Mouse (Mus musculus): ENCODE measurements around the gene Ctrc.
"Not testable (repeated sequence)": the region's sequence is repeated elsewhere in the genome, so short reads cannot be mapped to it uniquely, and the experiment has no call there.

Ctrc gene

DNA sequence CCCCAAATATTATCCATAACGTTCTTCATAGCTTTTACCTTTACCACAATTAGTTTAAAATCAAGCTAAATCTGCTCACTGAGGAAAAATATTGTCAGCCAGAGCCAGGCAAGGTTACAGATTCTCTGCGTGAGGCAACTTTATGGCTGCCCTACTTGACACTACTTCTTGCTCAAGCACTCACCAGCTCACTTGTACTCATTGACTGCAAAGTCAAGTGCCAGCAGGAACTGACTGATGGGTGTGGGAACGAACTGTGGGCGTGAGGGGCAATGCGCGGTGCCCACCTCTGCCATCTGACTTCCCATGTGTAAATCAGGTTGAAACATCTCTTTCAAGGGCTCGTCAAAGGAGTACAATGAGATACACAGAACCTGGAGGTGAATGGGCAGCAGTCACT is 58.7 kb downstream of the Ctrc start:
- DNase-seq (ENCODE audit: low spot score in 2 of 2) = no peak

DNA sequence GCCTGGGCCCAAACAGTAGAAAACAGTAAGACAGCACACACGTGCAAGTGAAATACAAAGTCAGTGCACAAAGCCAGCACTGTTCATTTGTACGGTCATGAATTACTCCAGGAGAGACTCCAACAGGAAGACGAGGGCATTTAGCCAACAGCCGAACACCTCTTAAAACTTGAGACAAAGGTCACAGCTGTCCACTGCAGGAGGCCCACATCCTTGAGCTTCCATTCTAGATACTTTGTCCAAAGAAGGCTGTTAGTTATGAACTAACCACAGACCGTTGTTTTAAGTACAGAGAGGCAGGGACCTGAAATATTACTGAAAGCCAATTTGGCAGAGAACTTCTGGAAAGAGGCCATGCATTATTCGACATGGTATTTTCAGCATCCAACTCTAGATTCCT is 59.1 kb downstream of the Ctrc start:
- DNase-seq (ENCODE audit: low spot score in 2 of 2) = no peak

DNA sequence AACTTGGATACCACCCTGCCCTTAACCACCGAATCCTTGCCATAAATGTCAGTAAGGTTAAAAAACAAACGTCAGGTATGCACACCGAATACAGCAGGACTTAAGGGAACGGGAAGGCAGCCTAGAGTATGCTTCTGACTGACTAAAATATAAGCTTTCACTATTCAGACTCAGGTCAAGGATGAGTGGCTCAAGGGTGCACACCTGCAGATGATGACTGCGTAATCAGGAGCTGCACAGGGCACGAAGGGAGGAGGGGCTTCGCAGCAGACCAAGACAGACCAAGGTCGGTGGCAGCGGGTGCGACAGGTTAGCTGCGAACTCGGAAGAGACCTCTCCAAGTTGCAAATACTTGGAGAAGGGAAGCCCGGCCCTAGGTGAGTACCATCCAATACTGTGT is 60.0 kb downstream of the Ctrc start:
- DNase-seq (ENCODE audit: low spot score in 2 of 2) = no peak

DNA sequence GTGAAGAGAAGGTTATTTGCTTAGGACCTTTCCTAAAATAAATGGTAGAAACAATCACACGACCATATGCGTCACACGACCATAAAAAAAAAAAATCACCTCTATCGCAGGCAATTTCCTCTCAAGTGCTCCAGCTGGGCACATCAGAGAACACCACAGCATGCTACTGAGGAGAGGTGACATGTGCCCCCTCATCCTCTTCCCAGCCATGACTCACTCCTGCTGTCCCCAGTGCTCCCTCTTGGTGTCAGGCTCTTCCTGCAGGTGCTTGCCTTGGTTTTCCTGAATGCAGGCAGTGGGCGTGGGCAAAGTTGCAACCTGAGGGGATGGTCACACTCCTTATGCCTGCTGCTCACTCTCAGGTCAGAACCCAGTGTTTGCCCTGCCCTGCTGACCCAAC is 61.3 kb downstream of the Ctrc start:
- no peak for DNase-seq (ENCODE audit: low spot score in 2 of 2)

DNA sequence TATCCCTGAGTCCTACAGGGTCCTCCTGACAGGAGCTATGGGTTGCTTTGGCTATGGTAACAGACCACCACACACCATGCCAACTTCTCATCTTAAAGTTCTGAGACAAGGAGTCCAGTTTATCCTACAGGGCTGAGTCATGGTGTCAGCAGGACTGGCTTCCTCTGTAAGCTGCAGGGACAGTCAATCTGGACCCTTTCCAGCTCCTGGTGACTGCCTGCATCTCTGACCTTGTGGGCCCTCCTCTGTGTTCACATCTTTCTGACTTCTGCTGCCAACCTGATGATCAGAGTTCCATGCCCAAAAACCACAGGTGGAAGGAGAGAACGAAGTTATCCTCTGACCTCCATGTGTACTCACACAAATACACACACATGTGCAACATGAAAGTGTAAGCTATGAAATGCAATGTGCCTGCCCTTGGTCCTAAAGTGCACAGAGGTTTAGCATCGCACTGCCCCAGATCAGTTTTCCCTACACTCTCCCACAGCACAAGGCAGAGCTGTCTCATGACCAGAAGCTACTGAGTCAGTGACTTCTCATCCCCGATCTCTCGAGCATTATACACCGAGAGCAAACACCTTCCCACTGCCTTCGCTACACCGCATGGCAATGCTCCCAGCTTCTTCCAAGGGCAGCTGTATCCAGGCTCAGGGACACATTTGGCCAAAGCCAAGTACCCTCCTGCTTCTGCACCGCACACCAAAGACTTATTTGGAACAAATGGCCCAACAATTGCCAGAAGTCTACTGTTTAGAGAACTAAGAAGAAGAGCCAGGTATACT is 64.8 kb downstream of the Ctrc start:
- no peak for DNase-seq (ENCODE audit: low spot score in 2 of 2)

DNA sequence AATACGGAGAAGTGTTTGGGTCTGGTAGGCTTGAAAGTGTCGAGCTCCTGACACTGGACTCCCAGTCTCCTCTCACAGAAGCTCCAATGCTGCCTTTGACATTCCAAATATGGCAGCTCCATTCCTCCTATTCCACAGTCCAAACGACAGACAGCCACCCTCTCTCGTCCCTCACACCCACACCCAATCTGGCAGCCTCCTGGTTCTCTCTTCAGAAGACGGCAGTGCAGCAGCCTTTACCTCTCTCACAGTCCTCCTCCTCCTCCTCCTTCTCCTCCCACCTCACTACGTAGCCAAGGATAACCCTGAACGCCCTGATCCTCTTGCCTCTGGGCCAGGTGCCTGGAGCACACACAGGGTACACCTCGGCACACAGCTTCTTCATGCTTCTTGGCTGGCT is 66.3 kb downstream of the Ctrc start:
- peak; percentile 55 to 69 for DNase-seq (ENCODE audit: low spot score in 2 of 2)

DNA sequence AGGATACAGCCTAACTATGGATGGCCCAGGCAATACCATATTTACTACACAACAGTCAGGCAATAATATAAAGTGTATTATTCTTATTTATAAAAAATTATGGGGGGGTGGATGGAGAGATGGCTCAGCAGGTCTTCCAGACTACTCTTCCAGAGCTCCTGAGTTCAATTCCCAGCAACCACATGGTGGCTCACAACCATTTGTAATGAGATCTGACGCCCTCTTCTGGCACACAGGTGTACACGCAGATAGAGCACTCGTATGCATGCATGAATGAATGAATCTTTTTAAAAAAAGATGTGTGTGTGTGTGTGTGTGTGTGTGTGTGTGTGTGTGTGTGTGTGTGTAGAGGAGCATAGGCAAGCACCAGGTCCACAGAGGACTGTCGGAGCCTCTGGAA is 73.1 kb downstream of the Ctrc start:
- DNase-seq (ENCODE audit: low spot score in 2 of 2) = not testable (repeated sequence)

DNA sequence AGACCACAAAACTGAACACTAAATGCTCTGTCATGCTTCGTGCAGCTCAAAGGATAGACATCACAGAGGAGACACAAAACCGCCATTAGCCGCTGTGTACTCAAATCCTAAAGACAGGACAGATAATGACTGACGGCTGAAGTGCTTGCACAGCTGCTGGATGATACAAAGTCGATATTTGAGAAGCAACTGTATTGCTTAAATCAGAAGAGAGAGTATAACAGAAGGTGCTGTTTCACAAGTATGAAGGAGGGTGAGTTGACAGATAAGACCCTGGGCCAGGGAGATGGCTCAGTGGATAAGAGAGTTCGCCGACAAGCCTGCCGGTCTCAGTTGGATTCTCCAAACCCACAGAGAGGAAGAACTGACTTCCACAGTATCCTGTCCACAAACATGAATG is 74.3 kb downstream of the Ctrc start:
- no peak for DNase-seq (ENCODE audit: low spot score in 2 of 2)

DNA sequence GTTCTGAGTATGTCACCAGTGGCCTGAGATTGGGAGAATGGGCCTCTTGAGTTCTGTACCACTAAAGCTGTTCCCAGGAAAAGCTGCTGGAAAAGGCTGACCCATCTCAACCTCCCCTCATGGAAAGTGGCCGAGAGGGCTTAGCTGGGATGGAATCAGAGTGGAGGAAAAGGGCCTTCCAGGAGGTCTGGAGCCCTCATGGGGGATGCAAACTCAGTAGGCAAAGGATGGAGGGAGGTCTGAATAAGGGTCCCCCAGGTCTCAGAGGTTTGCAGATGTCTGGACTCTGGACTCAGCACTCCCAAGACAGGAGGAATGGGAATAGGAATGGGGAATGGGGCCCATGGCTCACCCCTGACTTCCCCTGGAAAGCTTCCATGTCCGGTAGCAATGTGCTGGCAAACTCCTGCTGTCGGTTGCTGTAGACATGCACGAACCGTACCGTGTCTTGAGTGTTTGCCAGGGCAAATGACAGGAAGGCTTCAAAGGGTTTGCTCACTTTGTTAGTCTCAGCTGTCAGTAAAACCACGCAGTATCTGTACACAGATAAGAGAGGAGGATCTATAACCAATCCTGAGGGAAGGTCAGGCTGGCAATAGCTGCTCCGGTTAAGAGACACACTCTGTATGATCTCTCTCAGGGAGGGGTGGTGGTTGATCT is 76.5 kb downstream of the Ctrc start:
- no peak for DNase-seq (ENCODE audit: low spot score in 2 of 2)

DNA sequence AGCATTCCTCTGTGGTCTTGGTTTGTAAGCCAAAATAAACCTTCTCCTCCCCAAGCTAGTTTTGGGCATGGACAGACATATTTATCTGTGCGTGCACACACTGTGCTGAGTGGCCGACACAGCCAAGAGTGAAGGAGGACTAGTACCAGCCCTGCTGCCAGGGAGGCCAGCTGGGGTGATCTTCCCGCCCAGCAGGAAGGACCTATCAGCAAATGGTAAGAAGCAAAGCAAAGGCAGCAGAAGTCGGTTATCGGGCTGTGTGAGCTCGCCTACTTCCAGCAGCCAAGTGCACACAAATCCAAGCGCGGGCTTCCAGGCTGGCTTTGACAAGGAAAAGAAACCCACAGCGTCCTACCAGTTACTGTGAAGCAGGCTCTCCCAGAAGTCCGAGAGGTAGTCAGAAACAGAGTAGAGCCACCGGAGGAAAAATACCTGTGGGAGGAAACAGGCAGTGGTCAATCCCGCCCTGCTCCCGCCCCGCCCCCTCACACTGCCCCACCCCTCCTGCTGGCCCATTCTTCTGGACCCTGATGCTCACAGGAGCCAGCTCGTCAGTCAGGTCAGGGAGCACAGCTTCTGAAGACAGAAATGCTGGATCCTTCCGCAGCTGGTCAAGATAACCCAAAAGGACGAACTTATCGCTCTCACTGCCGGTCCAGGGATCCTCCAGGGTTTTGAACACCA is 78.7 kb downstream of the Ctrc start:
- no peak for DNase-seq (ENCODE audit: low spot score in 2 of 2)

DNA sequence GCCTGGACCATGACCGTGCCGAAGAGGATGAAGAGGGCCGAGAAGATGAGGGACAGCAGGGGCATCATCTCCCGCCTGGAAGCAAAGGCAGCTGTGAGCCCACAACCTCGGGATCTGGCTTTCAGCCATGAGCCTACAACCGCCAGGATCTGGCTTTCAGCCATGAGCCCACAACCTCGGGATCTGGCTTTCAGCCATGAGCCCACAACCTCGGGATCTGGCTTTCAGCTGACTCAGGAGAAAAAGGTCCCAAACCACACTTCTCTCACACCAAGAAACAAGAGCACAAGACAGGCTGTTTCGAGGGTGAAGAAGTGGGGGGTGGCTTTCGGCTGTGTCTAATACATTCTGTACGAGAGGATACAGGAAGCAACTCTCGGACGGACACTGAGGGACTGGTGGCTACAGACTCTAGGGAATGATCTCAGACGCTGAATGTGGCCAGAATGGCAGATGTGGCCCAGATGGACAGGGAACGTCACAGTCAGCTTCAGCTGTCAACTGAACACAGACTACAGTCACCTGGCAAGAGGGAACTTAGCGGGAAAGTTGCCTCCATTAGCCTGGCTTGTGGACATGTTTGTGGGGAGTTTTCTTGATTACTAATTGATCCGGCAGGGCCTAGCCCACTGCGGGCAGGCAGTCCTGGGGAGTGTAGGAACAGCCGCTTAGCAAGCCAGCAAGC is 79.3 kb downstream of the Ctrc start:
- DNase-seq (ENCODE audit: low spot score in 2 of 2) = peak in 1 of 2 experiments; percentile 57

DNA sequence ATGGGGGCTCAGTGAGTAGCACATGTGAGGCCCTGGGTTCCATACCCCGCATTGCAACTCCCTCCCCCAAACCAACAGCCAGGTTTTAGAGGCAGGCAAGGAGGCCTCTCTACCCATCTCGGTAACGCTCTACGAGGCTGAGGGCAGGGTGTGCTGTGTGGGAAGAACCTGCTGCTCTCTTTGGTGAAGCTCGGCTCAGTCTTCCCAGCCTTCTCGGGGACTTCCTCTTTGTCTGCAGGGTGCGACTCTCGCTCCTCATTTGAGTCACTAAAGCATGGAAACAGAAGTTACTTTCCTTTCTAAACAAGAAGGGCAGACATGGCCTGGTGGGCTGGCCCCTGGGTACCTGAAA is 79.9 kb downstream of the Ctrc start:
- DNase-seq (ENCODE audit: low spot score in 2 of 2) = peak; percentile 39 to 47

DNA sequence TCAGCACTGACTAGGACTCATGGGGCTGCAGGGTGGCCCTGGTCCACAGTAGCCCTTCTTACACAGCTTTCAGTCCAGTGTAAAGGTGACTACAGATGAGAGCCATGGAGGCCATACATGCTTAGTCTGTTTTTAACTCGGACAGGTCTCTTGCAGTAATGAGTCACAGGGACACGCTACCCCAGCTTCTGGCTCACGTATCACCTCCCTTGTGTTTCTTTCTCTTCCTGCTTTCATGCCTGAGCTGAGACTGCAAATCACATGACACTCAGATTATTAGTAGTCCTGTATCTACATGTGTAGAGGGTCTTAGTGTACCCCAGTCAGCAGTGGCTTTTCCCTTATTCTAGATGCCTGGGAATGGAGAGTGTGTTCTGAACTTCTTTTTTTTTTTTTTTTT is 81.2 kb downstream of the Ctrc start:
- no peak for DNase-seq (ENCODE audit: low spot score in 2 of 2)

All from right cerebral cortex, postnatal 10 days (tissue).